Mouse (Mus musculus): ENCODE results near the gene Jak2. TPM values are rescaled to one million over a fixed set of nuclear protein-coding genes. Genes with fewer than 3 reads are reported as not detected.

The Jak2 gene
- polyA plus RNA-seq (2021; fragmentation: Nextera tagmentation): 2.5 and 3.3 TPM in 2 replicates
- long read RNA-seq, experiment 1, full-length matches to known transcripts: 1 of 20 reads
- long read RNA-seq, experiment 1, partial matches to known transcripts: 17 of 20 reads
- long read RNA-seq, experiment 1, other reads (novel, unspliced or antisense): 2 of 20 reads
- long read RNA-seq, experiment 2, partial matches to known transcripts: 10 of 10 reads
- long read RNA-seq, experiment 2, other reads (novel, unspliced or antisense): 0 of 10 reads

DNA sequence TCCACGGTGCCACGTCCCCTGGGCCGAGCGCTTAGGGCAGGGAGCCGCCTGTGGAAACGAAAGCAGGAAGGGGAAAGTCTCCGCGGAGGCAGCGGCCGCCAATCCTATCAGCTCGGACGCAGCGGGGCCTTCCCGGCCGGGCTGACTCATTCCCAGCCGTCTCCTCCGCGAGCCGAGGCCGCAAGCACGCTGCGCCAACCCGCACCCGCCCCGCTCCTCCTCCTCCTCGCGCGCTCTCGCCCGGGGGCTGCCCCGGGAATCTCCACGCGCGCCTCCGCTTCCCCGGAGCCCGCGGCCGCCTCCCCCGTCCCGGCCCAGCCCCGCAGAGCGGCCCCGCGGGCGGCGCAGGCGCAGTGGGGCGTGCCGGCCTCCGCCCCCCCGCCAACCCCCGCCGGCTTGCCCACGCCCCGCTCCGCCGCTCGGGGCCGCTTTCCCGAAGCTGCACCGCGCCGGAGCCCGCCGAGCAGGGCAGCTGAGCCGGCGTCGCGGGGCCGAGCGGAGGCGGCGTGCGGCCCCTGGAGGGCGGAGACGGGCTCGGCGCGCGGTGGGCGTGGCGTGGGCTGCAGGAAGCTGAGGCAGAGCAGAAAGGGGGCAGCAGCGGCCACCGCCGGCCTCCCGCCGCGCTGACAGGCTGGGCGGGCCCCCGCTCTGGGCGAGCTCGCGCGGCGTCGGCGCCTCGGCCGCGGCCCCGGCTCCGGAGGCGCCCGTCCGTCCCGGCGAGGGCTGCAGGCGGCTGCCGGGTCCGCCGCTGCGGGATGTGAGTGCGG, at the start of gene Jak2:
TSS of gene Jak2 (plus strand) at position 638 of the 767 bp plus-strand sequence.

GRCm38 (mm10) chr19:29325053-29325851, 73.6 kb downstream of the Jak2 start, which contains the start of gene Insl6:
TSS of gene Insl6 (minus strand) at chr19:29325356.

GRCm38 (mm10) chr19:29334068-29334745, 82.6 kb downstream of the Jak2 start, which contains the start of gene Rln1:
TSS of gene Rln1 (minus strand) at chr19:29334670.

Other genes with a start within 250 kb of the Jak2 start
- gene Ak3, start 203.9 kb upstream of the Jak2 start, polyA plus RNA-seq (2021; fragmentation: Nextera tagmentation): 53.1 and 59.5 TPM in 2 replicates
- gene Rcl1, start 150.5 kb upstream of the Jak2 start, polyA plus RNA-seq (2021; fragmentation: Nextera tagmentation): 22.7 and 23.7 TPM in 2 replicates
- 1.4 and 2.9 TPM in 2 replicates for gene Insl6, start 73.5 kb downstream of the Jak2 start, polyA plus RNA-seq (2021; fragmentation: Nextera tagmentation)
- gene Rln1, start 82.8 kb downstream of the Jak2 start, polyA plus RNA-seq (2021; fragmentation: Nextera tagmentation): 0.78 and 2.2 TPM in 2 replicates
- gene Plgrkt, start 115.6 kb downstream of the Jak2 start, polyA plus RNA-seq (2021; fragmentation: Nextera tagmentation): 23.9 and 24.1 TPM in 2 replicates
- 1.1 and 1.2 TPM in 2 replicates for gene Cd274, start 115.6 kb downstream of the Jak2 start, polyA plus RNA-seq (2021; fragmentation: Nextera tagmentation)
- gene Pdcd1lg2, start 159.1 kb downstream of the Jak2 start, polyA plus RNA-seq (2021; fragmentation: Nextera tagmentation): 0.06 TPM in 1 of 2 replicates, not detected in the other

Measured in left cerebral cortex, adult 6 months (tissue).